Mouse (Mus musculus): ENCODE measurements around the gene Ccdc85b. TPM values are rescaled to one million over a fixed set of nuclear protein-coding genes. Genes with fewer than 3 reads are reported as not detected.

The Ccdc85b gene
- polyA plus RNA-seq, 1 experiment = 2.2 TPM

DNA sequence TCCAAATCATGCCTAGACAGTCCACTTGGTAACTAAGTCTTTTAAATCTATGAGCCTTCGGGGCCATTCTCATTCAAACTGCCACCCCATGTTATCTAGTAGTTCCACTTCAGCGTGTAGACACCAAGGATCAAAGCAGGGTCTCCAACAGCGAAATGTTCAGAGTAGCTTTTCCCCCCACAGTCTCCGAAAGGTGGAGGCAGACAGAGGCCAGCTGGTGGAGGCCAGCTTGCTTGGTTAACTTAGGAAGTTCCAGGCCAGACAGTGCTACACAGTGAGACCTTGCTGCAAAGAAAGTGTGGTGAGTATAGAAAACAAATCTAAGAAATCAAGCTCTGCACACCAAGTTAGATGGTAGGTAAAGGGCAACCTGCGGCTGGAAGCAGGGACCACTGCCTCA is 47.1 kb downstream of the Ccdc85b start:
- no peak overlapping the region for H3K27ac ChIP-seq (replicated peaks; ENCODE audit: low read depth, low read length)
- peaks cover 17% of the 10 kb centered on the region for H3K4me1 ChIP-seq (ENCODE audit: control insufficient read depth, insufficient read depth, insufficient read length, low read length)
- H3K4me3 ChIP-seq (ENCODE audit: insufficient read depth, low read depth, low read length) = no peak overlapping the region

DNA sequence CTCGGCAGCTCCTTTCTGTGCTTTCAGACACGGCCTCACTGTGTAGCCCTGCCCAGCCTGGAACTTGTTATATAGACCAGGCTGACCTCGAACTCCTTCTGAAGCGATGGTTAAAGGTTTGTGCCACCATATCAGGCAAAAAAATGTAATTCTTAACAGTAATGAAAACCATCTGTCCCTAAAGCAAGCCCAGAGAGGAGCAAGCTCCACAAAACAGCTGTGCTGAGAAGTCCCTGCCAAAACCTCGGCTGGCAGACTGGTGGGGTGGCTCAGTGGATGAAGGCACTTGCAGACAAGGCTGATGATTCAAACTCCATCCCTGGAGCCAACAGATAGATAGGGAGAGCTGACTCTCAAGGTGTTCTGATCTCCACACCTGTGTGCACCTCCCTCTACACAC is 48.6 kb downstream of the Ccdc85b start:
- peak overlapping the region; percentile 88 for H3K27ac ChIP-seq (replicated peaks; ENCODE audit: low read depth, low read length)
- H3K4me3 ChIP-seq (ENCODE audit: insufficient read depth, low read depth, low read length) = no peak overlapping the region
- peaks cover 17% of the 10 kb centered on the region for H3K4me1 ChIP-seq (ENCODE audit: control insufficient read depth, insufficient read depth, insufficient read length, low read length)

GRCm38 (mm10) chr19:5408057-5409001 is 49.4 kb downstream of the Ccdc85b start:
- Histone ChIP-seq H3K27ac (replicated peaks; ENCODE audit: low read depth, low read length) (peak overlapping the region; percentile 100), H3K4me1 (ENCODE audit: control insufficient read depth, insufficient read depth, insufficient read length, low read length) (peaks cover 17% of the 10 kb centered on the region), H3K4me3 (ENCODE audit: insufficient read depth, low read depth, low read length) (peak overlapping the region; percentile 92)

GRCm38 (mm10) chr19:5407133-5407532 is 50.6 kb downstream of the Ccdc85b start:
- Histone ChIP-seq H3K27ac (replicated peaks; ENCODE audit: low read depth, low read length) (peak overlapping the region; percentile 100), H3K4me3 (ENCODE audit: insufficient read depth, low read depth, low read length) (peak overlapping the region; percentile 92), H3K4me1 (ENCODE audit: control insufficient read depth, insufficient read depth, insufficient read length, low read length) (peaks cover 17% of the 10 kb centered on the region)

DNA sequence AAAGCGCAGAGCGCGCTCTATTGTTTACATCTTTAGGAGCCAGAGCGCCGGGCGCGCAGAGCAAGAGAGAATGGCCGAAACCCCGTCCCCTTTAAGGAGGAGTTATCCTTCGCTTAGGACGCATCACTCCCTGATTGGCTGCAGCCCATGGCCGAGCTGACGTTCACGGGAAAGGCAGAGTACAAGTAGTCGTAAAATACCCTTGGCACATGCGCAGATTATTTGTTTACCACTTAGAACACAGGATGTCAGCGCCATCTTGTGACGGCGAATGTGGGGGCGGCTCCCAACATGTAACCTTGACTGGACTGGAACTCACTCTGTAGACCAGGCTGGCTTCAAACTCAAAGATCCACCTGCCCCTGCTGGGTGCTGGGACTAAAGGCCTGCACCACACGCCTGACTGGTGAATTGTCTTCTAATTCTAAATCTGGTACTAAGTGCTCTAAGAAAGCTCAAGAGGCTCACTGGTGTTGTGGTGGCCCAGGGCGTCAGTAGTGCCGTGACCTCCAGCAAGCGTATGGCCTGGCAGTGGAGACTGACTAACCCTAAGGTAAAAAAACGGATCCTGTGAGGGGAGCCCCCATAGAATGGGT is 51.1 kb downstream of the Ccdc85b start:
- peak overlapping the region; percentile 100 for H3K27ac ChIP-seq (replicated peaks; ENCODE audit: low read depth, low read length)
- H3K4me3 ChIP-seq (ENCODE audit: insufficient read depth, low read depth, low read length) = peak overlapping the region; percentile 92
- H3K4me1 ChIP-seq (ENCODE audit: control insufficient read depth, insufficient read depth, insufficient read length, low read length) = peaks cover 17% of the 10 kb centered on the region

DNA sequence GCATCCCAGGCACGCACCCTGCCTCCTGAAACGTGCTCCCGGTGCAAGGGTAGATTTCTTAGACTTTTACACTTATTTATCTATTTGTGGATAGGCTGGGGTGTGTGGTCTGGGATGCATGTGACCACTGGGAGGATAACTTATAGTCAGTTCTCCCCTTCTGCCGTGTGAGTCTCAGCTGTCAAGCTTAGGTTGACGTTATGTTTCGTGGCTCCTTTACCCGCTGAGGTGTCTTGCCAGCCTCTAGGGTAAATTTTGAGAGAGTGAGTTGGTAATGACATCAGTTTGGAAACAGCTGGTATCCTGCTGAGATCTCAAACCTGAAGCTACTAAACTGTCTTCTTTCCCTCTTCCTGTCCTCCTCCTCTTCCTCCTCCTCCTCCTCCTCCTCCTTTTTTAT is 51.8 kb downstream of the Ccdc85b start:
- Histone ChIP-seq H3K27ac (replicated peaks; ENCODE audit: low read depth, low read length) (peak overlapping the region; percentile 68), H3K4me1 (ENCODE audit: control insufficient read depth, insufficient read depth, insufficient read length, low read length) (peaks cover 17% of the 10 kb centered on the region), H3K4me3 (ENCODE audit: insufficient read depth, low read depth, low read length) (peak overlapping the region; percentile 58)

Other genes starting within 250 kb of the Ccdc85b start
- gene Pacs1, start 184.8 kb downstream of the Ccdc85b start, polyA plus RNA-seq (2012; ENCODE audit: insufficient read depth, insufficient read length, missing spikeins) = 4.4 and 6.8 TPM in 2 replicates
- 58.7 and 72.0 TPM in 2 replicates for gene Sf3b2, start 162.4 kb downstream of the Ccdc85b start, polyA plus RNA-seq (2012; ENCODE audit: insufficient read depth, insufficient read length, missing spikeins)
- not detected in 2 replicates for gene Gal3st3, start 159.6 kb downstream of the Ccdc85b start, polyA plus RNA-seq (2012; ENCODE audit: insufficient read depth, insufficient read length, missing spikeins)
- gene Catsper1, start 122.2 kb downstream of the Ccdc85b start, polyA plus RNA-seq (2012; ENCODE audit: insufficient read depth, insufficient read length, missing spikeins) = not detected in 2 replicates
- gene Cst6, start 108.3 kb downstream of the Ccdc85b start, polyA plus RNA-seq (2012; ENCODE audit: insufficient read depth, insufficient read length, missing spikeins) = 4.3 and 5.6 TPM in 2 replicates
- 26.0 and 39.5 TPM in 2 replicates for gene Eif1ad, start 91.2 kb downstream of the Ccdc85b start, polyA plus RNA-seq (2012; ENCODE audit: insufficient read depth, insufficient read length, missing spikeins)
- gene Banf1, start 90.7 kb downstream of the Ccdc85b start, polyA plus RNA-seq (2012; ENCODE audit: insufficient read depth, insufficient read length, missing spikeins) = 133 and 162 TPM in 2 replicates
- gene Sart1, start 69.2 kb downstream of the Ccdc85b start, polyA plus RNA-seq (2012; ENCODE audit: insufficient read depth, insufficient read length, missing spikeins) = 30.8 and 31.2 TPM in 2 replicates
- not detected in 2 replicates for gene Tsga10ip, start 55.4 kb downstream of the Ccdc85b start, polyA plus RNA-seq (2012; ENCODE audit: insufficient read depth, insufficient read length, missing spikeins)
- gene Drap1, start 32.9 kb downstream of the Ccdc85b start, polyA plus RNA-seq (2012; ENCODE audit: insufficient read depth, insufficient read length, missing spikeins) = 293 and 410 TPM in 2 replicates
- 23.8 and 27.1 TPM in 2 replicates for gene AI837181, start 32.8 kb downstream of the Ccdc85b start, polyA plus RNA-seq (2012; ENCODE audit: insufficient read depth, insufficient read length, missing spikeins)
- gene Fosl1, start 10.3 kb downstream of the Ccdc85b start, polyA plus RNA-seq (2012; ENCODE audit: insufficient read depth, insufficient read length, missing spikeins) = not detected in 2 replicates
- gene Fibp, start 2.7 kb upstream of the Ccdc85b start, polyA plus RNA-seq (2012; ENCODE audit: insufficient read depth, insufficient read length, missing spikeins) = 34.8 and 44.0 TPM in 2 replicates
- gene Ctsw, start 10.6 kb upstream of the Ccdc85b start, polyA plus RNA-seq (2012; ENCODE audit: insufficient read depth, insufficient read length, missing spikeins) = not detected in 2 replicates
- 10.1 and 16.1 TPM in 2 replicates for gene Efemp2, start 16.1 kb upstream of the Ccdc85b start, polyA plus RNA-seq (2012; ENCODE audit: insufficient read depth, insufficient read length, missing spikeins)
- gene Mus81, start 30.5 kb upstream of the Ccdc85b start, polyA plus RNA-seq (2012; ENCODE audit: insufficient read depth, insufficient read length, missing spikeins) = 14.8 and 25.2 TPM in 2 replicates
- 324 and 390 TPM in 2 replicates for gene Cfl1, start 32.6 kb upstream of the Ccdc85b start, polyA plus RNA-seq (2012; ENCODE audit: insufficient read depth, insufficient read length, missing spikeins)
- 1.1 TPM in 1 of 2 replicates, not detected in the other for gene 1700020D05Rik, start 45.9 kb upstream of the Ccdc85b start, polyA plus RNA-seq (2012; ENCODE audit: insufficient read depth, insufficient read length, missing spikeins)
- gene Snx32, start 52.6 kb upstream of the Ccdc85b start, polyA plus RNA-seq (2012; ENCODE audit: insufficient read depth, insufficient read length, missing spikeins) = 2.7 and 7.0 TPM in 2 replicates
- gene Ovol1, start 102.8 kb upstream of the Ccdc85b start, polyA plus RNA-seq (2012; ENCODE audit: insufficient read depth, insufficient read length, missing spikeins) = not detected in 2 replicates
- gene Ap5b1, start 110.1 kb upstream of the Ccdc85b start, polyA plus RNA-seq (2012; ENCODE audit: insufficient read depth, insufficient read length, missing spikeins) = 1.3 and 2.1 TPM in 2 replicates
- 55.5 and 74.0 TPM in 2 replicates for gene Rnaseh2c, start 144.0 kb upstream of the Ccdc85b start, polyA plus RNA-seq (2012; ENCODE audit: insufficient read depth, insufficient read length, missing spikeins)
- 17.0 and 26.3 TPM in 2 replicates for gene Kat5, start 152.3 kb upstream of the Ccdc85b start, polyA plus RNA-seq (2012; ENCODE audit: insufficient read depth, insufficient read length, missing spikeins)
- 22.8 and 24.6 TPM in 2 replicates for gene Rela, start 179.6 kb upstream of the Ccdc85b start, polyA plus RNA-seq (2012; ENCODE audit: insufficient read depth, insufficient read length, missing spikeins)
- gene Sipa1, start 205.8 kb upstream of the Ccdc85b start, polyA plus RNA-seq (2012; ENCODE audit: insufficient read depth, insufficient read length, missing spikeins) = 10.0 and 11.6 TPM in 2 replicates
- 14.9 and 24.5 TPM in 2 replicates for gene Map3k11, start 230.8 kb upstream of the Ccdc85b start, polyA plus RNA-seq (2012; ENCODE audit: insufficient read depth, insufficient read length, missing spikeins)
- 19.6 and 26.2 TPM in 2 replicates for gene Pcnx3, start 231.0 kb upstream of the Ccdc85b start, polyA plus RNA-seq (2012; ENCODE audit: insufficient read depth, insufficient read length, missing spikeins)
- not detected in 2 replicates for gene Kcnk7, start 246.5 kb upstream of the Ccdc85b start, polyA plus RNA-seq (2012; ENCODE audit: insufficient read depth, insufficient read length, missing spikeins)